Mouse (Mus musculus) thymus, postnatal 0 days (tissue): ENCODE results near the gene Prr5. TPM values are rescaled to one million over a fixed set of nuclear protein-coding genes. Genes with fewer than 3 reads are reported as not detected.

Experiments used
- DNase-seq: peaks from one replicate; pipeline ENCODE4 v3.0.0-alpha.2; 2015; ENCODE audit warnings: low spot score
- polyA plus RNA-seq: library from polyadenylated mRNA; unstranded; fragments of >200 nt; fragmentation: Nextera tagmentation; extraction: Ambion mirVana; gene quantifications from 2 replicates; pipeline ENCODE4 v1.2.1, GENCODE M21; 2015

Prr5 gene
- polyA plus RNA-seq, result 13.3 and 13.7 TPM in 2 replicates

DNA sequence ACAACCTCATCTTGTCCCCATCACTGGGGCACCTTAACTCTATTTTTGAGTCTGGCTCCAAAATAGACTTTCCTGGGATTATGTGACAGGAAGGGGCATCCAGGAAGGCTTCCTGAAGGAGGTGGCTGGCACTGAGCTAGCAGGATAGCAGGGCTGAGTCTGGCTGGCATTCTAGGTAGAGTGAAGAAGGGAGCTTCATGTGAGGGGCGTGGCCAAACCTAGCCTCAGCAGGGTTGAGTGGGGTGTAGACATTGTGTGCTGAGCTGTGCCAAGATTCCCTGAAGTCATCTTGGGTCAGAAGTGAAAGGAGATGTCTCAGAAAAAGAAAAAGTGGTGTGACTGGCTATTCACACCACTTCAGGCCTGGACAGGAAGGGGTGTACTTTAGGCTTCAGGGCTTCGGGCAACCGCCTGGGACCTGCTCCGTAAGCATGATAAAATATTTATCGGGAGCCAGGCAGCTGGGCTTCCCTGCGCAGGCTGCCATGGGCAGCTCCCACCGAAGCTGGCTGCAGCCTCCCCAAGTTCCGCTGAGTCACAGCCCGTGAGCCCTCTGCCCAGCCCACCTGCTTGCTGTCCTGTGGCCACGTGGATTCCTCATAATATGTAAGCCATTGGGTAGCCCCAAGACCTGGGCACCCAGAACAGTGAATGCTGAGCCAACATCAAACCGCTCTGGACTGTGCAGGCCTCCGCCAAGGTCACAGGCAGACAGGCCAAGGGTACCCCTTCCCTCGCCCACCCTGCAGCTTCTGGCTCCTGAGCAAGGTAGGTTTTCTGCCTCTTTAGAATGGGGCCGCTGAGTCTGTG lies at the start of gene Prr5:
Gene Prr5, plus strand, starts transcription at position 683 of the 810 bp plus-strand sequence.
- DNase-seq, result no peak

DNA sequence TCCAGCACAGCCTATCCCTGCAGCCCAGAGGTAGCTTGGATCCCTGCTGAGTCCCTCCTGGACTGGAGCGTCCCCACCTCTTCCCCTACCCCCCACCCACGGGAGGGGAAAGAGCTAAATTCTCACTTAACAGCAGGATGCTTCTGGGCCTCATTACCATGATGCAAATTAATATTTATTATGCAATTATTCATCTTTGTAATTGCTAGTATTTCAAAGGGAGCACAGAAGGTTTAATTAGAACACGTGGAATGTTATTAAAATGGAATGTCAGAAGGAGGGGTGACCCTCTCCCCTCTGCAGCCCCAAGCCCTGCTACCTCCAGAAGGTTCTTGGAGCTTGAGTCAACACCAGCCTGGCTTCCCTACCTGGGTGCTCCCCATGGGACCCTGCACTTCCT lies 49.4 kb upstream of the Prr5 start:
- no peak for DNase-seq

DNA sequence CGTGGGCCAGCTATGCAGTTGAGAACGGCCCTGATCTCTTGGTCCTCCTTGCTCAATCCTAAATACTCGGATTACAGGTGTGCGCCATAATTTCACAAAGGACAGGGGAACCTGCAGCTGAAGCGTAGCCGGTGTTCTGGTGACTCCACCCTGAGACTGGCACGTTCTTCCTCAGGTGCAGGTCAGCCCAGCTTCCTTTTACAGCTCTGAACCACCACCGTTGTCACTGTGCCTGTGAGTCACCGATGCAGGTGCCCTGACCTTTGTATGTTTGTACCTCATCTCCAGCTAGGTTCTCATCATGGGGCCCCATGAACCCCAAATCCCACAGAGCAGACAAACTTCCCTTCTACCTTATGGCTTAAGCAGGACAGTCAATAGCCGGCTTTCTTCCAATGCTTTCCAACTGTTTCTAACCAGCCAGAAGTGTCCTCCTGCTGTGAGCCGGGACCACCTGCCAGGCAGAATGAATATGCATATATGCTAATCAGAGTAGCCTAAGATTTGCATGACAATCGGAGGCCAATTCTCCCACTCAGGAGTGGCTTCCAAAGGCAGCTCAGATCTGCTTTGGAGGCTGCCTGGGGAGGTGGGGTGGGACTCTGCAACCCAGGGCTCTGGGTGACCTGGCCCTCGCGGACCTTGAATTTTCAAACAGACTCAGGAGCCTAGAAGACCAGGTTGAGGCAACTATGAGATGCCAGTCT lies 47.5 kb upstream of the Prr5 start:
- DNase-seq, result no peak

GRCm38 (mm10) chr15:84624870-84625269 lies 44.5 kb upstream of the Prr5 start:
- DNase-seq, result no peak

- DNase-seq, result peak; percentile 64
Measured at GRCm38 (mm10) chr15:84625712-84626414, 43.6 kb upstream of the Prr5 start.

DNA sequence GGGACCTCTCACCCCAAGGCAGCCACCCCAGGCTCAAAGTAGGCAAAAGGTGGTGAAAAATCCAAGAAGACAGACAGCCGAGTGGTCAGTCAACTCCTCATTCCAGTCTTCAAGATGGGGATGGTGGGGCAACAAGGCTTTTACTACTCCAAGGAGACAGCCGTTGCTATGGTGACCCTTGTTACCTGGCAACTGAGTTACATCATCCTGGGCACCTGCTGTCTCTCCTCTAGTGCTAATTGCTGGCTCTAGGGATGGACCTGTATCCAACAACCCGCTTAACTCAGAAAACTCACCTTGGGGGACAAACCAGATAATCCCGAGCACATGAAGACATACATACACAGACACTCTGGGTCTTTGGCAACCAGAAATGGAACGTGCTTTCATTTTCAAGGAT lies 42.1 kb upstream of the Prr5 start:
- DNase-seq, result no peak

- DNase-seq, result peak; percentile 61
Measured at GRCm38 (mm10) chr15:84629680-84630079, 39.7 kb upstream of the Prr5 start.

DNA sequence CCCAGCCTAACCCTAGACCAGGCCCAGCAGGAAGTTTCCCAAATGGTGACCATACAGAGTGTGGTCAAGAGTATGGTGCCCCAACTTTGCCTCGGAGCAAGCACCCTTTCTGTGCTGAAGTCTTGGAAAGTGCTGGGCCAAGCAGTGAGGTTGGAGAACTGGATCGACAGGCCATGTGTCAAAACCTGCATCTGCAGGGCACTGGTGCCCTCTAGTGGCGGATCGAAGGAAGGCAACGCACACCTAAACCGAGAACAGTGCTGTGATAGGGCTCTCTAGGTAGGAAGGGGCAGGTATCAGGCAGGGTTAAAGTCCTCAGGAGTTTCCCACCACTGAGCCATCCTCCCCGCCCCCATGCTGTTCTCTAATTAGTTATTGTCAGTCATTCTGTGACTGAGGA lies 37.9 kb upstream of the Prr5 start:
- peak; percentile 79 for DNase-seq

DNA sequence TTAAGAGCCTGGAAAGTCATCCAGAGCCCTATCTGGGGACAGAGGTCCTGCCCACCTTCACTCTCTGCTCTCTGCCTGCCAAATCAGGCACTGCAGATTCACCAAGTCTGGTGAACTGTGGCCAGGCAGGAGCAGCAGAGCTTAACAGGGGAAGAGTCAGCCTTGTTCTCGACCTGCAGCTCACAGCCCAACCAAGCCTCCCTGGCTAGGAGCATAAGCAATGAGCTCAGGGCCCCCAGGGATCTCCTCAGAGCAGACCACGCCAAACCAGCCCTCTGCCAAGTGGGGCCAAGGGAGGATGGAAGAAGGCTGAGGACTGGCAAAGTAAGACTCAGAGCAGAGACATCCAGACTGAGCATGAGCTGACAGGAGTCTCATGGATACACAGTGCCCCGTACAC lies 35.1 kb upstream of the Prr5 start:
- DNase-seq, result no peak

GRCm38 (mm10) chr15:84638405-84638804 lies 31.0 kb upstream of the Prr5 start:
- no peak for DNase-seq

DNA sequence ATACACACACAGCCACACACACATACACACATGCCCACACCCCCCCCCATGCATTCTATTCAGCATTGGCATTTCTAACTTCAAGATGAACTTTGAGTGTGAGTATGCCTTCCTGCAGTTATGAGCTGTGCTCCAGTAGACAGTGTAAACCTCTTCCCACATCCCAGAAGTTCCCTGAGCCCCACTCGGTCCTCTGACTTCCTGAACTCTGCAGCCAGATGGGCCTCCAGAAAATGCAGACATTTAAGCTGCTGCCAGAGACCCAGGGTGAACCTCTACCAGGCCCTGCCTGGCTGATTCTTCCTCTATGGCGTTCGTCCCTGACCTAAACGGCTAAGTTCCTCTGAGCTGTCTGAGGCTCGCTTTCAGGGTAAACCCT lies 30.4 kb upstream of the Prr5 start:
- no peak for DNase-seq

GRCm38 (mm10) chr15:84639451-84640136 lies 29.8 kb upstream of the Prr5 start:
- no peak for DNase-seq

GRCm38 (mm10) chr15:84640722-84641121 lies 28.7 kb upstream of the Prr5 start:
- no peak for DNase-seq

GRCm38 (mm10) chr15:84641127-84641526 lies 28.3 kb upstream of the Prr5 start:
- DNase-seq, result no peak

GRCm38 (mm10) chr15:84641948-84642347 lies 27.5 kb upstream of the Prr5 start:
- DNase-seq, result no peak

- no peak for DNase-seq
Measured at GRCm38 (mm10) chr15:84643178-84643577, 26.2 kb upstream of the Prr5 start.

GRCm38 (mm10) chr15:84651481-84651880 lies 17.9 kb upstream of the Prr5 start:
- DNase-seq, result no peak

DNA sequence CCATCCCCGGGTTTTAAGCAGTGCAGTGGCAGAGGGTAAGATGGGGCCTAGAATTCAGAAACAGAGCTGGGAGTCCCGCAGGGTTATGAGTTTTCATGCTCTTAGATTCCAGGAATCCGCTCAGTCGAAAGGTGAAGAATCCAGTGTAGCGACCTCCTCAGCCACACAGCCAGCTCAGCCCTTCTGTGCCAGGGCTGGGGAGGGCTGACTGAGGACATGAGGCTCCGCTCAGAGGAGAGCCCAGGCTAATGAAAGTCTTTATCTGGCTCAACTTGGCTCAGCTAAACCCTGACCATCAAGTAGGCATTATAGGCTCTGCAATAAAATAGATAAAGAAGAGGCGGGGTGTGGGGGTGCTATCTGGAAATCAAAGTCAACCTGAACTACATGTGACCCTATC lies 16.3 kb upstream of the Prr5 start:
- no peak for DNase-seq

DNA sequence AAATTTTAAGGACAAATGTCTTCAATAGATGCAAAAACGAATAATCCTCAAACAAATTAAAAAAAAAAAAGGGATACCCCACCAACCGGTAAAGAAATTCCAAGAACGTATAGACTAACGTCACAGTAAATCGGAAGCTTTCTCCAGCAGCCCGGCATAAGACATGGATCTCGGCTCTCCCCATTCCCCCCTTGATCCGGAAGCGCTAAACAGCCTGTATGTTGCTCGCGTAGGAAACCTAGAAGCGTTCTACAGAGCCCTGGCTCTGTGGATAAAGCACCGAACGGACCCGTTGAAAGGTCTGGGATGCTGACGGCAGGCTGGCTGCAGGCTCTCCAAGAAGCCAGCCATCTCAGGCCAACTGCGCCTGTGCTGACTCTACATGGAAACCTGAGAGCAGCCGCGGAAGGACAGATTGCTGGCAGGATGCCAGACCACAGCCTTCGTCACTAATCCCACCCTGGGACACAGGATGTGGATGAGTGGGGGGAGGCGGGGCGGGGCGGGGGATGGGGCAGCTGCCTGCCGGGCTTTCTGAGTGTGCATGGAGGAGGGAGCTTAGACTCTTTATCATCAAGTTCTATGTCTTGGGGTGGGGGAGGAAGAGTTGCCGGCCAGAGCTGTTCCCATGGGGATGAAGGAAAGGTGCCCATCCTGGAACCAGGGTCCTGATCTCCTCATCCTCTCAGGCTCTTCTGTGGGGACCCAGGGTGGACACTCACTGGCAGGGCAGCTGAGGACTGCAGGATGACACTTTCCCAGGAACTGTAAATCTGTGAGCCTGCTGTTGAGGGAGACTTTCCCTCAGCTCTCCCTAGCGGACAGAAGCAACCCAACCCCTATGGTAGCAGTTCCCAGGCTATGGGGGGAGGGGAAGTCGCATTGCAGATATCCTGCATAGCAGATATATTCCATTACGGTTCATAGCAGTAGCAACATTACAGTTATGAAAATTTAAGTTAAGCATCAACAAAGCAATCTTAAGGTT lies 15.1 kb upstream of the Prr5 start:
- peak; percentile 71 for DNase-seq

DNA sequence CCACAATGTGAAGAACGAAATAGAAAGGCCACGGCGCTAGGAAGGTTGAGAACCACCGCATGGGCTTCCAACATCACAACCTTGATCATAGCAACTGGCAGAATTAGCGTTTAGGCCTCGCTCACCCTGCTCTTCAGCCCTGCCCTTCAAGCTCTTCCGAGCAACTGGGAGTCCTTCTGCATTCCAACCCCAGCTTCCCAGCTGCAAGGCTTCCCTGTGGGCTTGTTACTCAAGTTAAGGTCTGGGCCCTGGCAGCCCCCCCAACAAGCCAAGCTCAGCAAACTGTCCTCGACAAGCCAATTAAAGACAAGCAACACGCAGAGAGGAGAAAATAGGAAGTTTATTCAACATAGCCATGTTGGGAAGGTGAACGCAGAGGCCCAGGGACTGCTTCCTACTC lies 14.4 kb upstream of the Prr5 start:
- no peak for DNase-seq
